Mouse (Mus musculus): ENCODE measurements around the gene Pxk. TPM values are rescaled to one million over a fixed set of nuclear protein-coding genes. Genes with fewer than 3 reads are reported as not detected.
A peak's percentile ranks its signal among the peaks of the same experiment; 100 is the strongest.

Gene Pxk
- polyA plus RNA-seq, 1 experiment from 2014 or later, result 50.2 TPM

DNA sequence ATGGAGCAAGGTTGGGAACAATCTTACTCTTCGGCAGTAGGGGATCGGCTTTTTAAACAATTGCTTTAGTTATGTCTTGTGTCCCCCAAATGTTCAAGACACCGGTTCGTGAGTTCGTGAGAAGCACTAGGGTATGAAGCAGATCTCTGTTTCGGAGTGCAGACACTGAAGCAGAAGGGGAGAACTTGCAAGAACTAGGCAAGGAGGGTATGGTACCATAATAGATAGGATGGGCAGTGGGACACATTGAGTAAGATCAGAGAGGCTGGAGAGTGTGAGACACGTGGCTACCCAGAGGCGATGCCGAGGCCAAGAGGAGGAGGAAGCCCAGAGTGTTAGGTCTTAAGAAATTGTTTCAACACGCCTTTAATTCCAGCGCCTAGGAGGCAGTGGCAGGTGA lies 17.3 kb upstream of the Pxk start:
- Histone ChIP-seq H3K27ac (peak overlapping the region; percentile 90), H3K27me3 (no peaks in the 10 kb centered on the region), H3K36me3 (peaks cover 21% of the 10 kb centered on the region), H3K9ac (replicated peaks) (peak overlapping the region; percentile 83), H3K4me3 (replicated peaks) (peak overlapping the region; percentile 73), H3K9me3 (no peaks in the 10 kb centered on the region), H3K4me1 (replicated peaks) (peaks cover 16% of the 10 kb centered on the region), H3K4me2 (replicated peaks) (peak overlapping the region; percentile 91)
- peak; percentile 58 for ATAC-seq
- 5% methylated on average over 11 of the region's 11 CpGs for WGBS

DNA sequence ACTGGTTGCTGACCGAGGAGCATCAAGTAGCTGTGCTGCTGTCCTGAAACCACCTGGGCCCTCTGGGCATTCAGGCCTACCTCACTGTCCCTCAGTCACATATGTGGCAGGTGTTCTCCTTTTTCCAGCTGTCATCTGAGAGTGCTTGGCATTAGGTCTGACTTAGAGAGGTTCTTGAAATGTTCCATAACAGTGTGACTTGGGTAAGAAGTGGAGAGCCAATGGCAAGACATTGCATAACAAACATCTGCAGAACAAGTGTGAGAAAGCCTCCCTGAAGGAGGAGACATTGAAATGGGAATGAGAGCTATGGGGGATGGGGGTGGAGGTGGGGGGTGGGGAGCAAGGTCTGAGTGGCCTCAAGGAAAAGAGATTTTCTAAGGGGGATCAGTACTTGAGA lies 15.1 kb upstream of the Pxk start:
- Histone ChIP-seq H3K36me3 (peaks cover 41% of the 10 kb centered on the region), H3K4me1 (replicated peaks) (peaks cover 16% of the 10 kb centered on the region), H3K9ac (replicated peaks) (no peak overlapping the region), H3K27me3 (no peaks in the 10 kb centered on the region), H3K9me3 (no peaks in the 10 kb centered on the region), H3K4me3 (replicated peaks) (no peak overlapping the region), H3K27ac (no peak overlapping the region), H3K4me2 (replicated peaks) (no peak overlapping the region)
- 94% methylated on average over 1 of the region's 1 CpGs for WGBS
- no peak for ATAC-seq

DNA sequence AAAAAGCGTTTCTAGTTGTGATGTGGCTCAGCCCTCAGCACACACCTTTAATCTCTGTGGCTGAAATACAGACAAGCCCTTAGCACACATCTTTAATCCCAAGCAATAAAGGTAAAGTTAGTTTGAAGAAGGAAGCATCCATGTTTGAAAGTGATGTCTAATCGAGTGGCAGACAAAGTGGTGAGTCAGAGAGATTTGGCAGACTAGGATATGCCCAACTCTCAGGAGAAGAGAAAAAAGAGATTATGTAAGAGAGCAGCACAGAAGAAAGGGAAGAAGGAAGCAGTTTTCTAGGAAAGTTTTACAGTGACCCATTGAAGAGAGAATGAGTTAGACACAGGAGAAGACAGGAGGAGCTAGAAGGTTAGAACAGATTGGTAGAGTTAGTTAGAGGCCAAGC lies 9.0 kb upstream of the Pxk start:
- no peak for ATAC-seq
- no peak overlapping the region for H3K4me2 ChIP-seq (replicated peaks)
- H3K27ac ChIP-seq, result no peak overlapping the region
- 99% methylated on average over 2 of the region's 2 CpGs for WGBS
- peaks cover 62% of the 10 kb centered on the region for H3K36me3 ChIP-seq
- no peak overlapping the region for H3K9ac ChIP-seq (replicated peaks)
- no peaks in the 10 kb centered on the region for H3K9me3 ChIP-seq
- H3K4me3 ChIP-seq (replicated peaks), result no peak overlapping the region
- no peaks in the 10 kb centered on the region for H3K27me3 ChIP-seq
- H3K4me1 ChIP-seq (replicated peaks), result no peaks in the 10 kb centered on the region

DNA sequence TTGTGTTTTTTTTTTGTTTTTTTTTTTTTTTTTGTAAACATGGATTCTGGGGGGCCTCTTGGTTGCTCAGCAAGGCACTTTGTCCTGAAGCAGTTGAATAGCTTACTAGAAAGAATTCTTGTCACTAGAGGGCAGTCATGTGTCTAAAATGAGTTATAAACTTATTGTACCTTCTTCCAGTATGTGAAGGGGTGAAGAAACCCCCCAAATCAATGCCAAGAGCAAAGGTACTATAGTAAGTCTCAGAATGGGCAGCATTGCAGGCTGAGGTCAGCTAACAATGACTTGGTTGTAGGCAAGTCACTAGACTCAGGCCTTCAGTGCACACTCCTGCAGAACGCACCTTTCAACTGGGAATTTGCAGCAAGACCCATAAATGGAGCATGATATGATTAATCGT lies 5.4 kb upstream of the Pxk start:
- no peaks in the 10 kb centered on the region for H3K9me3 ChIP-seq
- H3K4me1 ChIP-seq (replicated peaks), result 0 out of 2 replicates have a peak, but pooled peaks cover under 1% of the 10 kb centered on the region
- H3K9ac ChIP-seq (replicated peaks), result no peak overlapping the region
- H3K27me3 ChIP-seq, result no peaks in the 10 kb centered on the region
- peaks cover 28% of the 10 kb centered on the region for H3K36me3 ChIP-seq
- no peak overlapping the region for H3K27ac ChIP-seq
- WGBS, result 92% methylated on average over 2 of the region's 2 CpGs
- no peak overlapping the region for H3K4me2 ChIP-seq (replicated peaks)
- 0 out of 2 replicates have a peak, but pooled peaks have one; percentile 22 for ATAC-seq
- no peak overlapping the region for H3K4me3 ChIP-seq (replicated peaks)

DNA sequence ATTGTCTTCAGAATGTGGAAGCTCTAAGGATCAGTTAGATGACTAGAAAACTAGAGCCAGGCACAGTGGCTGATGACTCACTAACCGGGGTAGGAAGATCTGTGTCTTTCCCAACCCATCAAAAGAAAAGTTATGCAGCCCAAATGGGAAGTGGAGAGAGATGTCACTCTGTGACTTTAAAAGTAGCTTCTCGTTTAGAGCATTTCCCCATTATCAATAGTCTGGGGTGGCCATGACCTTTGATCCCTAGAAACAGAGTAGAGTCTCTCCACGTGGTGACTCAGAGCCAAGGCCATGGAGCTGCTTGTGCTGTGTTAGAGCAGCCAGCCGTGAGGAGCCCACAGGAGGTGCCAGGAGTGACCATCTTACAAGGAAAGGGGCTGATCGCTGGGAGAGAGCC lies 4.6 kb upstream of the Pxk start:
- H3K36me3 ChIP-seq, result peaks cover 23% of the 10 kb centered on the region
- H3K27me3 ChIP-seq, result no peaks in the 10 kb centered on the region
- H3K27ac ChIP-seq, result no peak overlapping the region
- no peak overlapping the region for H3K4me3 ChIP-seq (replicated peaks)
- H3K9me3 ChIP-seq, result no peaks in the 10 kb centered on the region
- no peak overlapping the region for H3K9ac ChIP-seq (replicated peaks)
- H3K4me1 ChIP-seq (replicated peaks), result 0 out of 2 replicates have a peak, but pooled peaks cover 4% of the 10 kb centered on the region
- WGBS, result 47% methylated on average over 5 of the region's 5 CpGs
- ATAC-seq, result no peak
- no peak overlapping the region for H3K4me2 ChIP-seq (replicated peaks)

DNA sequence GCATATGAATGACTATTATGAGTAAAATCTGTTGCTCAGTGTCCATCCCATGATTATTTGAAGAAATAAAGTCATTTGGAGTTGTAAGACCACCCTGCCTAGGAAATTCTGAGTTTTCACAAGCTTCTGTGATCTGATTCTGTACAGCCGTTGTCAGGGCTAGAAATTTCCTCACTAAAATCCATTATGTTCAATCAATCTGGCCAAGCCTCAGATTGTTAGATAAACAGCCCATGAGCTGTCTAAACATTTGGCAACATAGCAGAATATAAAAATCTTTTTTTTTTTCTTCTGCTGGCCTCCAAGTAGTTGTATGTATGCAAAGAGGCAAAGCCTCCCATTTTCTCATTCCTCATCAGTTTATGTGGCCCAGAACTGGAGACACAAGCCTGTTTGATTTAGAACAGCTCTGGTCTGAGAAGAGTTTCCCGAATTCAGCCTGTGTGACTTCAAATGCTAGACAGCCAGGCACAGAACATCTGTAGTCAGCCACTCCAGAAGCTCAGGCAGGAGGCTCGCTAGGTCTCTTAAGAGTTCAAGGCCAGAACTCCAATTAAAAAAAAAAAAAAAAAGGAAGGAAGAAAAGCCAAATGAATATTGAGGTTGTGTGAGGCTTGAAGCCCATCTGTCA lies 3.0 kb upstream of the Pxk start:
- no peak overlapping the region for H3K9ac ChIP-seq (replicated peaks)
- H3K27me3 ChIP-seq, result no peaks in the 10 kb centered on the region
- peaks cover 17% of the 10 kb centered on the region for H3K4me1 ChIP-seq (replicated peaks)
- H3K27ac ChIP-seq, result no peak overlapping the region
- no peaks in the 10 kb centered on the region for H3K9me3 ChIP-seq
- peaks cover 7% of the 10 kb centered on the region for H3K36me3 ChIP-seq
- no peak overlapping the region for H3K4me2 ChIP-seq (replicated peaks)
- 66% methylated on average over 3 of the region's 3 CpGs for WGBS
- H3K4me3 ChIP-seq (replicated peaks), result no peak overlapping the region
- no peak for ATAC-seq

DNA sequence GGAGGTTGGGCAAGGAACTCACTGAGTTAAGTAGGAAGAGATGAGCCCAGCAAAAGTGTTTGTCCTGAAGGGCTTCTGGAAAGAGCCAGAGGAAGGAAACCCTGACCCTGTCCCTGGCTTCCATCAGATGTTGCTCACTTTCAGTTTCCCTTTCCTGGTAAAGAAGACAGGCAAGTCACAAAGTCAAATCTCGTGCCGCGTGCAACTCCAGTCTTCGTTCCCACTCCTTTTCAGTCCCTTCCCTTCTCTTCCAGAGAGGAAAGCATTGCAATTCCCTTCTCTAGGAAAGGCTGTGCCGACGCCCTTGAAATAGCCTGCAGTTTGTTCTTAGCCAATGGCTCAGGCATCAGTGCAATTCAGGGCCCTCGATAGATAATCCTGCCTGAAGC lies 2.5 kb upstream of the Pxk start:
- Histone ChIP-seq H3K4me3 (replicated peaks) (no peak overlapping the region), H3K27ac (no peak overlapping the region), H3K9ac (replicated peaks) (no peak overlapping the region), H3K4me2 (replicated peaks) (no peak overlapping the region), H3K27me3 (no peaks in the 10 kb centered on the region), H3K9me3 (no peaks in the 10 kb centered on the region), H3K4me1 (replicated peaks) (peaks cover 19% of the 10 kb centered on the region), H3K36me3 (peaks cover 2% of the 10 kb centered on the region)
- 74% methylated on average over 7 of the region's 7 CpGs for WGBS
- ATAC-seq, result no peak

DNA sequence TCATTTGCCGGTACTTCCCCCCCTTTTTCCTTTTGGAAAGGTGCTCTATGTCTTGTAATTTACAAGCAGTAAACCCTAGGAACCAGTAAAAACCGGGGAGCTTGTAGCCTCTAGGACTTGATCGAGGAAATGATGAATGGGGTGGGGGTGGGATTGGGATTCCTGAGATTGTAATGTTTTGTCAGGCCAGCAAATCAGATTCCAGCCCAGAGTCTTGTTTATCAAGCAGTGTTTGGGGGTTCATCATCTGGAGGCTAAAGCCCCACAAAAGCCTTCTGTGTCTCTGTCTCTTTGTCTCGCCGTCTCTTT lies 630 bp downstream of the Pxk start:
- H3K4me1 ChIP-seq (replicated peaks), result peaks cover 30% of the 10 kb centered on the region
- H3K9me3 ChIP-seq, result no peaks in the 10 kb centered on the region
- 0 out of 2 replicates have a peak, but pooled peaks cover 5% of the 10 kb centered on the region for H3K36me3 ChIP-seq
- H3K4me2 ChIP-seq (replicated peaks), result peak overlapping the region; percentile 72
- peak overlapping the region; percentile 91 for H3K4me3 ChIP-seq (replicated peaks)
- peak; percentile 31 for ATAC-seq
- H3K27ac ChIP-seq, result peak overlapping the region; percentile 82
- WGBS, result 2% methylated on average over 5 of the region's 5 CpGs
- peak overlapping the region; percentile 89 for H3K9ac ChIP-seq (replicated peaks)
- H3K27me3 ChIP-seq, result no peaks in the 10 kb centered on the region

DNA sequence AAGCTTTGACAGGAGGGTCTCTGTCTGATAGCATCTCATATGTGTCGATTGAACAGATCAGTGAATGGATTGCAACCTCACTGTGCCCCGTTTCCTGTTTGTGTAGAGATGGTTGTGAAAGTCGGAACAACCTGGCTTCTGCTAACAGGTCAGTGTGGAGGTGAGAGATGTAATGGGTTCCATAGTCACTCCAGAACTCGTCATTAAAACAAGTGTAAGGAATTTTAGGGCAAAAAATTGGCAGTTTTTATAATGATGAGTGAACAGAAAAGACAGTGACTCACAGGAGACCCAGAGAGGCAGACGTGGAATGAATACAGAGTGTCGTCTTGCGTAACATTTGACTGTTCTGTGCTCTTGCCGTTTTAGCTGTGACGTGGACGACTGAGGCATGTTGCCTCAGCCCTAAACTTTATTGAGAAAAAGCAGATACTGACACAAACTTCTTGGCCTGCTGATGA lies 1.6 kb downstream of the Pxk start:
- H3K27me3 ChIP-seq, result no peaks in the 10 kb centered on the region
- ATAC-seq, result no peak
- no peak overlapping the region for H3K27ac ChIP-seq
- peaks cover 32% of the 10 kb centered on the region for H3K4me1 ChIP-seq (replicated peaks)
- H3K4me2 ChIP-seq (replicated peaks), result peak overlapping the region; percentile 72
- 72% methylated on average over 10 of the region's 10 CpGs for WGBS
- 0 out of 2 replicates have a peak, but pooled peaks cover 5% of the 10 kb centered on the region for H3K36me3 ChIP-seq
- peak overlapping the region; percentile 89; the same call in 1 of the 2 replicates for H3K9ac ChIP-seq (replicated peaks)
- H3K4me3 ChIP-seq (replicated peaks), result peak overlapping the region; percentile 91
- no peaks in the 10 kb centered on the region for H3K9me3 ChIP-seq

DNA sequence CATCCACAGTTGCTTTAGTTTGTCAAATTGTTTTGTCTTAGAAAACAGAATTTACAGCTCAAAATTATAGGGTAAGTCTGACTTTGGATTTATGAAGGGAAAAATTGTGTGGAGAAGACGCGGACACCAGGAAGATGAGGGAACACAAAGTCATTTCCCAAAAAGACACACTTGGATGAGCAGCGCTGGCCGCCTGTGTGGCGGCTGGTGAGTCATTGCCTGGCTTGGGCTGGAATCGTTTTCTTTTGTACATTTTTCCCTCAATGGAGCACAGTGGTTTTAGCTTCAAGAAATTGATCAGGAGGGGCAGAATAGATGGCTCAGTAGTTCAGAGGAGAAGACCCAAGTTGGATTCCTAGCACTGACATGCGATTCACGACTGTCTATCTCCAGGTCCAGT lies 3.9 kb downstream of the Pxk start:
- H3K4me2 ChIP-seq (replicated peaks), result no peak overlapping the region
- H3K4me3 ChIP-seq (replicated peaks), result no peak overlapping the region
- H3K9ac ChIP-seq (replicated peaks), result no peak overlapping the region
- peaks cover 32% of the 10 kb centered on the region for H3K4me1 ChIP-seq (replicated peaks)
- WGBS, result 73% methylated on average over 8 of the region's 8 CpGs
- no peak for ATAC-seq
- no peaks in the 10 kb centered on the region for H3K9me3 ChIP-seq
- H3K27ac ChIP-seq, result no peak overlapping the region
- peaks cover 5% of the 10 kb centered on the region; the same call in 1 of the 2 replicates for H3K36me3 ChIP-seq
- no peaks in the 10 kb centered on the region for H3K27me3 ChIP-seq

DNA sequence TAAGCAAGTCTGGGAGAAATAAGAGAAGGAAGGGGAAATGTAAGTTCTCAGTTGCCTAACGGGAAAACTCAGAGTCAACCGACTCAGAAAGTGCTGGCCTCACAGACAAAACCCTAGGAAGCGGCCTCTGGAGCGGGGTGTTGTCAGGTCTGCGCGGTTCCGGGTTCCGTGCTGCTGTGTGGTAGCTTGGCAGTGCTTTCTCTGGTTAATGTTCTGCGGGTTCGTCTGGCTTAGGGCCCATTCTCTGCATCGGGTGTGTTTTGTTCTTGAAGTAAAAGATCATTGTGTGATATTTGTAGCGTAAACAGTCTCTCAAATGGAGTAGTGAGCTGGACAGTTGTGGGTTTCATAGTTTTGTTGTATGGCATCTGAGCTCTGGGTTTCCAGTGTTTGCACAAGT lies 4.7 kb downstream of the Pxk start:
- 80% methylated on average over 12 of the region's 12 CpGs for WGBS
- H3K27me3 ChIP-seq, result no peaks in the 10 kb centered on the region
- H3K4me1 ChIP-seq (replicated peaks), result peaks cover 30% of the 10 kb centered on the region
- no peak overlapping the region for H3K27ac ChIP-seq
- H3K4me2 ChIP-seq (replicated peaks), result no peak overlapping the region
- peaks cover 5% of the 10 kb centered on the region; the same call in 1 of the 2 replicates for H3K36me3 ChIP-seq
- no peak overlapping the region for H3K4me3 ChIP-seq (replicated peaks)
- H3K9ac ChIP-seq (replicated peaks), result no peak overlapping the region
- no peaks in the 10 kb centered on the region for H3K9me3 ChIP-seq
- no peak for ATAC-seq

DNA sequence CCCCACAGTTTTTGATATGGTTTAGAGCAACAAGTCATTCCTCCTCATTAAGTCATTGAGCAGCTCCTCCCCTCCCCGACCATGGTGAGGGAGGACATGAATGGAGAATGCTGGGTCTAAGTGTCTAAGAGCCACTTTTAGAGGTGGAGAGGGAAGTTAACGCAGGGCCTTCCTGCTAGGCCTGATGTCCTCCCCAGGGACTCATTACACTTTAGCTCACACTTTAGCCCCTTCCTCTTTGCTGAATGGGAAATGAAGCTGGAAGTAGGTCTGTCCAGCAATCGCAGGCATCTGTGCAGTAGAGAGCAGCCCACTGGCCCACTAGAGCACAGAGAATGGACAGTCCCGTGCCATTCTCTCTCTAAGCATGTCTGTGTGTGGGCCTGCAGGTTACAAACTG lies 10.0 kb downstream of the Pxk start:
- no peak for ATAC-seq
- H3K4me2 ChIP-seq (replicated peaks), result no peak overlapping the region
- WGBS, result 78% methylated on average over 4 of the region's 4 CpGs

DNA sequence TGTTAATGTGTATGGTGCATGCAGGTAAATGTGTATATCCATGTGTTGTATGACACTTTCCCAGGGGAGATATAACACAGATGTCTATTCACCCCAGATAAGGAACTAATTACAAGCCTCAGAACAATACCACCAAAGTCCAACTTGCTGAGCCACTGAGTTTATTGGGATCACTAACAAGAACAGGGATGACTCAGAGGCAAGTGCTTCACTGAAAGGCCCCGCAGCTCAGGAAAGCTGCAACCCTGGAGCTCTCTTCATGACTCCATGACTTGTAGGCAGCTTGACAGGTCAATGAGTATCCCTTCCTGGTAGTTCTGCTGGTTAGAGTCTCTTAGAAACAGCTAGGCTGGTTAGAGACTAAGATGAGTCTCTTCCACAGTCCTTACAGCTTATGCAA lies 11.0 kb downstream of the Pxk start:
- no peak overlapping the region for H3K4me2 ChIP-seq (replicated peaks)
- no peak overlapping the region for H3K4me3 ChIP-seq (replicated peaks)
- no peaks in the 10 kb centered on the region for H3K27me3 ChIP-seq
- no peaks in the 10 kb centered on the region for H3K4me1 ChIP-seq (replicated peaks)
- no peak overlapping the region for H3K9ac ChIP-seq (replicated peaks)
- H3K27ac ChIP-seq, result no peak overlapping the region
- H3K9me3 ChIP-seq, result no peaks in the 10 kb centered on the region
- no peaks in the 10 kb centered on the region; the same call in 1 of the 2 replicates for H3K36me3 ChIP-seq
- WGBS, result 95% methylated on average over 1 of the region's 1 CpGs
- ATAC-seq, result no peak

More for the DNA sequence above, 10.0 kb downstream of the Pxk start:
- Histone ChIP-seq H3K36me3 (no peaks in the 10 kb centered on the region; the same call in 1 of the 2 replicates), H3K9ac (replicated peaks) (no peak overlapping the region), H3K27ac (no peak overlapping the region), H3K4me1 (replicated peaks) (peaks cover 6% of the 10 kb centered on the region; the same call in 1 of the 2 replicates), H3K27me3 (no peaks in the 10 kb centered on the region), H3K4me3 (replicated peaks) (no peak overlapping the region), H3K9me3 (no peaks in the 10 kb centered on the region)
